Mouse (Mus musculus) liver, embryonic 13.5 days (tissue): ENCODE results near the gene Olfr683. TPM values are rescaled to one million over a fixed set of nuclear protein-coding genes. Genes with fewer than 3 reads are reported as not detected.
"Not testable (repeated sequence)": the region's sequence is repeated elsewhere in the genome, so short reads cannot be mapped to it uniquely, and the experiment has no call there.

ENCODE experiments used
- ATAC-seq: fragments of 200-750 bp; cut with Nextera tagmentation; 2 replicates; pipeline ENCODE4 v1.8.0; 2017; ENCODE audit warnings: low read depth, mild to moderate bottlenecking, moderate number of reproducible peaks, moderate library complexity
- DNase-seq: peaks from one replicate; pipeline ENCODE4 v3.0.0; 2022
- H3K27ac ChIP-seq: fragments of 300-500 bp; sonication (generic); 2 replicates; pipeline ENCODE4 v1.5.1; 2015; ENCODE audit warnings: moderate library complexity, mild to moderate bottlenecking, inconsistent platforms
- H3K27me3 ChIP-seq: fragments of 300-500 bp; sonication (generic); 2 replicates; pipeline ENCODE4 v1.6.1; 2015; ENCODE audit warnings: mild to moderate bottlenecking, inconsistent platforms
- H3K36me3 ChIP-seq: fragments of 300-500 bp; sonication (generic); 2 replicates; pipeline ENCODE4 v1.6.1; 2015; ENCODE audit warnings: mild to moderate bottlenecking, inconsistent platforms
- H3K4me1 ChIP-seq: fragments of 300-500 bp; sonication (generic); replicated peaks from 2 replicates; pipeline ENCODE4 v1.6.1; 2015; ENCODE audit warnings: inconsistent platforms
- H3K4me2 ChIP-seq: fragments of 300-500 bp; sonication (generic); 2 replicates; pipeline ENCODE4 v1.6.1; 2015; ENCODE audit warnings: inconsistent platforms, mild to moderate bottlenecking, moderate library complexity
- H3K4me3 ChIP-seq: fragments of 300-500 bp; sonication (generic); replicated peaks from 2 replicates; pipeline ENCODE4 v1.5.1; 2015; ENCODE audit warnings: mild to moderate bottlenecking, inconsistent platforms
- H3K9ac ChIP-seq: fragments of 300-500 bp; sonication (generic); 2 replicates; pipeline ENCODE4 v1.6.1; 2015; ENCODE audit warnings: mild to moderate bottlenecking, inconsistent platforms
- H3K9me3 ChIP-seq: fragments of 300-500 bp; sonication (generic); replicated peaks from 2 replicates; pipeline ENCODE4 v1.6.1; 2016; ENCODE audit warnings: inconsistent platforms
- WGBS: fragments of 180-500 bp; shearing (Covaris S2); methylation state at CpG from one replicate; pipeline ENCODE4 v1.1.7; 2015; ENCODE audit not compliant: insufficient replicate concordance; 5-methylcytosine and 5-hydroxymethylcytosine counted together
- polyA plus RNA-seq: library from polyadenylated mRNA; unstranded; fragments of >200 nt; fragmentation: Nextera tagmentation; extraction: Ambion mirVana; gene quantifications from 2 replicates; pipeline ENCODE4 v1.2.1, GENCODE M21; 2015

Gene Olfr683
- polyA plus RNA-seq, result not detected in 2 replicates

GRCm38 (mm10) chr7:105146912-105147311 lies at the start of gene Olfr683:
TSS of gene Olfr683 (minus strand) at chr7:105147012.
- Histone ChIP-seq H3K36me3 (no peaks in the 10 kb centered on the region), H3K27me3 (no peaks in the 10 kb centered on the region), H3K9me3 (no peaks in the 10 kb centered on the region), H3K9ac (no peak within 1 kb of the TSS), H3K4me2 (no peak within 1 kb of the TSS), H3K27ac (no peak within 1 kb of the TSS), H3K4me3 (no peak within 1 kb of the TSS), H3K4me1 (no peaks in the 10 kb centered on the region)
- WGBS, result 21% methylated on average over 1 of the region's 1 CpGs
- DNase-seq (no peak), ATAC-seq (no peak)

GRCm38 (mm10) chr7:105185912-105186311 lies 39.1 kb upstream of the Olfr683 start, which contains the start of gene Olfr685:
TSS of gene Olfr685 (minus strand) at chr7:105186012.
- no peak within 1 kb of the TSS for H3K9ac ChIP-seq
- H3K4me2 ChIP-seq, result no peak within 1 kb of the TSS
- H3K9me3 ChIP-seq, result no peaks in the 10 kb centered on the region
- H3K4me1 ChIP-seq, result no peaks in the 10 kb centered on the region
- no peak for ATAC-seq
- no peaks in the 10 kb centered on the region for H3K36me3 ChIP-seq
- WGBS, result 71% methylated on average over 1 of the region's 1 CpGs
- H3K4me3 ChIP-seq, result no peak within 1 kb of the TSS
- no peaks in the 10 kb centered on the region for H3K27me3 ChIP-seq
- DNase-seq, result no peak
- H3K27ac ChIP-seq, result no peak within 1 kb of the TSS

- ATAC-seq, result no peak
- DNase-seq, result no peak
- Histone ChIP-seq H3K27ac (no peak overlapping the region), H3K4me1 (no peaks in the 10 kb centered on the region), H3K9me3 (no peaks in the 10 kb centered on the region), H3K9ac (no peak overlapping the region), H3K4me3 (no peak overlapping the region), H3K27me3 (no peaks in the 10 kb centered on the region), H3K36me3 (no peaks in the 10 kb centered on the region), H3K4me2 (no peak overlapping the region)
- 37% methylated on average over 4 of the region's 4 CpGs for WGBS
These were observed 24.0 kb upstream of the Olfr683 start for GRCm38 (mm10) chr7:105170773-105171172.

GRCm38 (mm10) chr7:105163553-105163952 lies 16.7 kb upstream of the Olfr683 start, which contains the start of gene Olfr684:
TSS of gene Olfr684 (minus strand) at chr7:105163653.
- Histone ChIP-seq H3K9ac (no peak within 1 kb of the TSS), H3K4me1 (no peaks in the 10 kb centered on the region), H3K27me3 (no peaks in the 10 kb centered on the region), H3K27ac (no peak within 1 kb of the TSS), H3K4me3 (no peak within 1 kb of the TSS), H3K36me3 (no peaks in the 10 kb centered on the region), H3K4me2 (no peak within 1 kb of the TSS), H3K9me3 (no peaks in the 10 kb centered on the region)
- 56% methylated on average over 1 of the region's 1 CpGs for WGBS
- DNase-seq (no peak), ATAC-seq (no peak)

- ATAC-seq (no peak), DNase-seq (no peak)
- Histone ChIP-seq H3K9me3 (no peaks in the 10 kb centered on the region), H3K4me3 (no peak overlapping the region), H3K36me3 (no peaks in the 10 kb centered on the region), H3K27ac (no peak overlapping the region), H3K4me2 (no peak overlapping the region), H3K9ac (no peak overlapping the region), H3K27me3 (no peaks in the 10 kb centered on the region), H3K4me1 (no peaks in the 10 kb centered on the region)
- WGBS, result 54% methylated on average over 2 of the region's 2 CpGs
These were observed 5.5 kb downstream of the Olfr683 start for GRCm38 (mm10) chr7:105141275-105141674.

GRCm38 (mm10) chr7:105116536-105116935 lies 30.3 kb downstream of the Olfr683 start, which contains the start of gene Olfr681:
TSS of gene Olfr681 (plus strand) at chr7:105116836.
- H3K4me3 ChIP-seq, result no peak within 1 kb of the TSS
- ATAC-seq (no peak), DNase-seq (no peak)
- no peaks in the 10 kb centered on the region for H3K36me3 ChIP-seq
- H3K4me2 ChIP-seq, result no peak within 1 kb of the TSS
- H3K9ac ChIP-seq, result no peak within 1 kb of the TSS
- no peaks in the 10 kb centered on the region for H3K9me3 ChIP-seq
- H3K27ac ChIP-seq, result no peak within 1 kb of the TSS
- H3K27me3 ChIP-seq, result no peaks in the 10 kb centered on the region
- no peaks in the 10 kb centered on the region for H3K4me1 ChIP-seq

- H3K27me3 ChIP-seq, DNase-seq, H3K9ac ChIP-seq, ATAC-seq, H3K36me3 ChIP-seq, H3K4me2 ChIP-seq, H3K4me3 ChIP-seq, H3K4me1 ChIP-seq, H3K27ac ChIP-seq, H3K9me3 ChIP-seq: not testable (repeated sequence)
These were observed 54.1 kb downstream of the Olfr683 start, which contains the start of gene Olfr680-ps1 for GRCm38 (mm10) chr7:105092717-105093116. TSS of gene Olfr680-ps1 (minus strand) at chr7:105092817.

Other genes starting within 250 kb of the Olfr683 start
- gene Olfr667, start 225.5 kb downstream of the Olfr683 start, polyA plus RNA-seq, result not detected in 2 replicates
- gene Olfr668, start 219.0 kb downstream of the Olfr683 start, polyA plus RNA-seq, result not detected in 2 replicates
- gene Olfr669, start 212.8 kb downstream of the Olfr683 start, polyA plus RNA-seq, result not detected in 2 replicates
- not detected in 2 replicates for gene Olfr670, start 184.4 kb downstream of the Olfr683 start, polyA plus RNA-seq
- not detected in 2 replicates for gene Olfr671, start 167.9 kb downstream of the Olfr683 start, polyA plus RNA-seq
- gene Olfr672, start 145.0 kb downstream of the Olfr683 start, polyA plus RNA-seq, result not detected in 2 replicates
- gene Olfr675, start 118.6 kb downstream of the Olfr683 start, polyA plus RNA-seq, result not detected in 2 replicates
- not detected in 2 replicates for gene Olfr676, start 114.3 kb downstream of the Olfr683 start, polyA plus RNA-seq
- not detected in 2 replicates for gene Olfr677, start 95.6 kb downstream of the Olfr683 start, polyA plus RNA-seq
- gene Olfr678, start 82.5 kb downstream of the Olfr683 start, polyA plus RNA-seq, result not detected in 2 replicates
- not detected in 2 replicates for gene Olfr679, start 65.8 kb downstream of the Olfr683 start, polyA plus RNA-seq
- not detected in 2 replicates for gene Olfr680-ps1, start 54.2 kb downstream of the Olfr683 start, polyA plus RNA-seq
- gene Olfr681, start 30.2 kb downstream of the Olfr683 start, polyA plus RNA-seq, result not detected in 2 replicates
- gene Olfr684, start 16.6 kb upstream of the Olfr683 start, polyA plus RNA-seq, result not detected in 2 replicates
- gene Olfr685, start 39.0 kb upstream of the Olfr683 start, polyA plus RNA-seq, result not detected in 2 replicates
- not detected in 2 replicates for gene Olfr686, start 60.5 kb upstream of the Olfr683 start, polyA plus RNA-seq
- not detected in 2 replicates for gene Olfr688, start 141.1 kb upstream of the Olfr683 start, polyA plus RNA-seq
- not detected in 2 replicates for gene Olfr689, start 164.2 kb upstream of the Olfr683 start, polyA plus RNA-seq
- gene Olfr690, start 187.1 kb upstream of the Olfr683 start, polyA plus RNA-seq, result not detected in 2 replicates
- gene Olfr691, start 195.3 kb upstream of the Olfr683 start, polyA plus RNA-seq, result not detected in 2 replicates
- not detected in 2 replicates for gene Olfr692, start 221.2 kb upstream of the Olfr683 start, polyA plus RNA-seq
- not detected in 2 replicates for gene Gm5901, start 228.0 kb upstream of the Olfr683 start, polyA plus RNA-seq